Mouse (Mus musculus) limb, embryonic 11.5 days (tissue): Measurements from ENCODE around the gene Rac3. TPM values are rescaled to one million over a fixed set of nuclear protein-coding genes. Genes with fewer than 3 reads are reported as not detected.

ENCODE experiments used
- ATAC-seq: fragments of 200-750 bp; cut with Nextera tagmentation; 2 replicates; pipeline ENCODE4 v1.8.0; 2017; ENCODE audit warnings: low read depth; ENCODE audit not compliant: insufficient number of reproducible peaks, low FRiP score, low TSS enrichment
- DNase-seq: peaks from one replicate; pipeline ENCODE4 v3.0.0-alpha.2; 2015; ENCODE audit warnings: low spot score
- H3K27ac ChIP-seq: fragments of 300-500 bp; sonication (generic); replicated peaks from 2 replicates; pipeline ENCODE4 v1.5.1; 2014; ENCODE audit warnings: low read depth, mild to moderate bottlenecking, low read length
- H3K27me3 ChIP-seq: fragments of 300-500 bp; sonication (generic); 2 replicates; pipeline ENCODE4 v1.6.1; 2014; ENCODE audit warnings: mild to moderate bottlenecking, low read length, mixed read lengths; ENCODE audit not compliant: control insufficient read depth, insufficient read depth
- H3K36me3 ChIP-seq: fragments of 300-500 bp; sonication (generic); 2 replicates; pipeline ENCODE4 v1.6.1; 2014; ENCODE audit warnings: mild to moderate bottlenecking, low read length, moderate library complexity, mixed read lengths; ENCODE audit not compliant: control insufficient read depth, insufficient read depth
- H3K4me1 ChIP-seq: fragments of 300-500 bp; sonication (generic); 2 replicates; pipeline ENCODE4 v1.6.1; 2014; ENCODE audit warnings: low read length, mixed read lengths; ENCODE audit not compliant: control insufficient read depth, insufficient read depth
- H3K4me2 ChIP-seq: fragments of 300-500 bp; sonication (generic); 2 replicates; pipeline ENCODE4 v1.6.1; 2014; ENCODE audit warnings: low read depth, mild to moderate bottlenecking, moderate library complexity; ENCODE audit not compliant: severe bottlenecking
- H3K4me3 ChIP-seq: fragments of 300-500 bp; sonication (generic); 2 replicates; pipeline ENCODE4 v1.5.1; 2014; ENCODE audit warnings: low read depth, low read length
- H3K9ac ChIP-seq: fragments of 300-500 bp; sonication (generic); 2 replicates; pipeline ENCODE4 v1.6.1; 2014; ENCODE audit warnings: mild to moderate bottlenecking, low read length
- H3K9me3 ChIP-seq: fragments of 300-500 bp; sonication (generic); 2 replicates; pipeline ENCODE4 v1.6.1; 2016; ENCODE audit warnings: low read length; ENCODE audit not compliant: control insufficient read depth
- WGBS: fragments of 180-500 bp; shearing (Covaris S2); extraction: QIAGEN DNeasy Blood & Tissue Kit; methylation state at CpG from one replicate; pipeline ENCODE4 v1.1.7; 2014; 5-methylcytosine and 5-hydroxymethylcytosine counted together
- polyA plus RNA-seq: library from polyadenylated mRNA; unstranded; fragments of >200 nt; fragmentation: Nextera tagmentation; extraction: Ambion mirVana; gene quantifications from 2 replicates; pipeline ENCODE4 v1.2.1, GENCODE M21; 2014

Rac3 gene
- polyA plus RNA-seq, 1 experiment from 2014 or later, result 12.8 TPM

- H3K4me2 ChIP-seq, result peak overlapping the region; percentile 15; the same call in 1 of the 2 replicates
- no peak overlapping the region; the same call in 1 of the 2 replicates for H3K9ac ChIP-seq
- WGBS, result 7% methylated on average over 12 of the region's 12 CpGs
- DNase-seq, result peak; percentile 85
- H3K27ac ChIP-seq, result peak overlapping the region; percentile 86
- no peaks in the 10 kb centered on the region for H3K9me3 ChIP-seq
- peaks cover 31% of the 10 kb centered on the region for H3K4me1 ChIP-seq
- no peak overlapping the region for H3K4me3 ChIP-seq
- H3K36me3 ChIP-seq, result peaks cover 12% of the 10 kb centered on the region; the same call in 1 of the 2 replicates
- peak; percentile 80 for ATAC-seq
- no peaks in the 10 kb centered on the region for H3K27me3 ChIP-seq
Measured at GRCm38 (mm10) chr11:120695641-120696040, 25.6 kb upstream of the Rac3 start.

GRCm38 (mm10) chr11:120696568-120696967 is 24.7 kb upstream of the Rac3 start:
- 93% methylated on average over 6 of the region's 6 CpGs for WGBS
- no peaks in the 10 kb centered on the region for H3K9me3 ChIP-seq
- DNase-seq (no peak), ATAC-seq (no peak)
- no peak overlapping the region for H3K4me3 ChIP-seq
- peaks cover 31% of the 10 kb centered on the region for H3K4me1 ChIP-seq
- peak overlapping the region; percentile 86 for H3K27ac ChIP-seq
- no peak overlapping the region for H3K9ac ChIP-seq
- H3K27me3 ChIP-seq, result no peaks in the 10 kb centered on the region
- no peak overlapping the region for H3K4me2 ChIP-seq
- H3K36me3 ChIP-seq, result peaks cover 14% of the 10 kb centered on the region; the same call in 1 of the 2 replicates

GRCm38 (mm10) chr11:120697741-120698140 is 23.5 kb upstream of the Rac3 start:
- H3K4me1 ChIP-seq, result peaks cover 31% of the 10 kb centered on the region
- DNase-seq (no peak), ATAC-seq (no peak)
- peaks cover 14% of the 10 kb centered on the region; the same call in 1 of the 2 replicates for H3K36me3 ChIP-seq
- no peak overlapping the region for H3K4me2 ChIP-seq
- no peak overlapping the region; the same call in 1 of the 2 replicates for H3K9ac ChIP-seq
- H3K9me3 ChIP-seq, result no peaks in the 10 kb centered on the region
- no peak overlapping the region for H3K4me3 ChIP-seq
- no peaks in the 10 kb centered on the region for H3K27me3 ChIP-seq
- H3K27ac ChIP-seq, result peak overlapping the region; percentile 45
- WGBS, result 35% methylated on average over 10 of the region's 10 CpGs

- DNase-seq (peak; percentile 49), ATAC-seq (no peak)
- H3K4me1 ChIP-seq, result peaks cover 48% of the 10 kb centered on the region
- H3K9me3 ChIP-seq, result no peaks in the 10 kb centered on the region
- H3K4me2 ChIP-seq, result peak overlapping the region; percentile 7; the same call in 1 of the 2 replicates
- peak overlapping the region; percentile 81 for H3K27ac ChIP-seq
- WGBS, result 16% methylated on average over 15 of the region's 15 CpGs
- H3K9ac ChIP-seq, result peak overlapping the region; percentile 31
- H3K36me3 ChIP-seq, result peaks cover 12% of the 10 kb centered on the region; the same call in 1 of the 2 replicates
- H3K4me3 ChIP-seq, result peak overlapping the region; percentile 1; the same call in 1 of the 2 replicates
- H3K27me3 ChIP-seq, result no peaks in the 10 kb centered on the region
Measured at GRCm38 (mm10) chr11:120703696-120704454, 17.4 kb upstream of the Rac3 start.

- no peaks in the 10 kb centered on the region for H3K27me3 ChIP-seq
- 8% methylated on average over 8 of the region's 8 CpGs for WGBS
- peak overlapping the region; percentile 81 for H3K27ac ChIP-seq
- peaks cover 48% of the 10 kb centered on the region for H3K4me1 ChIP-seq
- H3K36me3 ChIP-seq, result peaks cover 9% of the 10 kb centered on the region; the same call in 1 of the 2 replicates
- no peaks in the 10 kb centered on the region for H3K9me3 ChIP-seq
- peak; percentile 54 for DNase-seq
- H3K4me3 ChIP-seq, result no peak overlapping the region
- peak overlapping the region; percentile 31 for H3K9ac ChIP-seq
- H3K4me2 ChIP-seq, result peak overlapping the region; percentile 25; the same call in 1 of the 2 replicates
- ATAC-seq, result no peak
Measured at GRCm38 (mm10) chr11:120704486-120705325, 16.6 kb upstream of the Rac3 start.

GRCm38 (mm10) chr11:120706120-120706519 is 15.2 kb upstream of the Rac3 start:
- 55% methylated on average over 5 of the region's 5 CpGs for WGBS
- H3K9ac ChIP-seq, result no peak overlapping the region
- H3K4me2 ChIP-seq, result no peak overlapping the region
- peak overlapping the region; percentile 89; the same call in 1 of the 2 replicates for H3K27ac ChIP-seq
- ATAC-seq (no peak), DNase-seq (no peak)
- peaks cover 48% of the 10 kb centered on the region for H3K4me1 ChIP-seq
- H3K4me3 ChIP-seq, result no peak overlapping the region
- no peaks in the 10 kb centered on the region for H3K27me3 ChIP-seq
- H3K36me3 ChIP-seq, result peaks cover 4% of the 10 kb centered on the region; the same call in 1 of the 2 replicates
- no peaks in the 10 kb centered on the region for H3K9me3 ChIP-seq

GRCm38 (mm10) chr11:120707225-120707624 is 14.0 kb upstream of the Rac3 start:
- Histone ChIP-seq H3K4me3 (no peak overlapping the region), H3K36me3 (peaks cover 4% of the 10 kb centered on the region; the same call in 1 of the 2 replicates), H3K9me3 (no peaks in the 10 kb centered on the region), H3K9ac (0 out of 2 replicates have a peak overlapping the region, but pooled peaks have one; percentile 17), H3K4me1 (peaks cover 56% of the 10 kb centered on the region), H3K27me3 (no peaks in the 10 kb centered on the region), H3K27ac (peak overlapping the region; percentile 89), H3K4me2 (peak overlapping the region; percentile 22; the same call in 1 of the 2 replicates)
- peak; percentile 58 for DNase-seq
- 3% methylated on average over 12 of the region's 12 CpGs for WGBS
- no peak for ATAC-seq

GRCm38 (mm10) chr11:120707969-120708368 is 13.3 kb upstream of the Rac3 start:
- ATAC-seq (no peak), DNase-seq (no peak)
- Histone ChIP-seq H3K27me3 (no peaks in the 10 kb centered on the region), H3K4me3 (no peak overlapping the region), H3K9me3 (no peaks in the 10 kb centered on the region), H3K36me3 (peaks cover 4% of the 10 kb centered on the region; the same call in 1 of the 2 replicates), H3K4me1 (peaks cover 62% of the 10 kb centered on the region), H3K4me2 (peak overlapping the region; percentile 19; the same call in 1 of the 2 replicates), H3K27ac (peak overlapping the region; percentile 89; the same call in 1 of the 2 replicates), H3K9ac (peak overlapping the region; percentile 2; the same call in 1 of the 2 replicates)
- WGBS, result 14% methylated on average over 5 of the region's 5 CpGs
